Mouse (Mus musculus): ENCODE measurements around the gene Cyp2b9.
"Not testable (repeated sequence)": the region's sequence is repeated elsewhere in the genome, so short reads cannot be mapped to it uniquely, and the experiment has no call there.

Cyp2b9 gene

DNA sequence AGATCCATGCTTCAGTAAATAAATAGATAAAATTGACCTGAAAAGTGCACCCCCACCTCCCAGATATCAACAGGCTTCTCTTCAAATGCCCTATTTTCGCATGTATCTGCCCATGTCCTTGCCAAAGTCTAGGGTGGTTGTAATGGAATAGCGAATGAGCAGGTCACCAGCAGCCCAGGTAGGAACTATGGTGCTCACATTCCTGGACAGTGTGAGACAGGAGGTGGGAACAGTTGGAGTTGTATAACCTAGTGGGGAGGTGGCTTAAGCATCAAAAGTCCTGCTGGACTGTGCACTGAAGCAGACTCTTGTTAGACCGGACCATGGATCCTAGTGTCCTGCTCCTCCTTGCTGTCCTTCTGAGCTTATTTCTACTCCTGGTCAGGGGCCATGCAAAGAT lies at the start of gene Cyp2b9:
Gene Cyp2b9, plus strand, starts transcription at position 301 of the 400 bp plus-strand sequence.
- DNase-seq (ENCODE audit: low spot score in 2 of 2): not testable (repeated sequence)

DNA sequence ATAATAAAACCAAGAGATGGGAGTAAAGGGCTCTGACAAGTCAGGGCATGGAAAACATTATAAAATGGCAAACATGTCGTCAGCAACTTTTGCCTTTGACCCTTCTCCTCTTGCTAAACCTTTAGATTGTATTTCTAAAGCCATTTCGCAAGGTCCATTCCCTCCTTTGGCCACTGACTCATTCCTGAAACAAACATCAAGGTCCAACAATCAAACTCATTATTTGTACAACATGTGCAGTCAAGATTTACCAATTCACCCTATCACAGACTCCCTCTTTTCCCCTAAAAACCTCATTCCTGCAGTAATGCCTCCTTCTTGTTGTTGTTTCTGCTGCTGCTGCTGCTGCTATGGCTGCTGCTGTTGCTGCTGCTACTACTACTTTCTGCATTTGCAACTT lies 33.6 kb upstream of the Cyp2b9 start:
- not testable (repeated sequence) for DNase-seq (ENCODE audit: low spot score in 2 of 2)

DNA sequence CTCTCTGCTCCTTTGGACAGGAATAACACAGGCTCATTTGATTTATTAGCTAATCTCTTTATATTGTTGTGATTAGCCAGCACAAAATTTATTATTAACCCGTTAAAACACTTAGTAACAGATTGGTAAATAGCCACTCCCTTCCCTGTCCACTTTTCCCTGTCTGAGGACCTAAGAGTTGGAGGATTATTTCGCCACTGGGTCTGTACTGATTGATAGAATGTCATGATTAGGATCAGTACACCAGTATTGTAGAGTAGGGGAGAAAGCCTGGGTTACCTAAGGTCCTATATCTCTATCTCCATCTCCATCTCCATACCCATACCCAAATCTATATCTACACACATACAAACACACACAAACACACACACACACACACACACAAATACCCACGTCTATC lies 29.6 kb upstream of the Cyp2b9 start:
- not testable (repeated sequence) for DNase-seq (ENCODE audit: low spot score in 2 of 2)

DNA sequence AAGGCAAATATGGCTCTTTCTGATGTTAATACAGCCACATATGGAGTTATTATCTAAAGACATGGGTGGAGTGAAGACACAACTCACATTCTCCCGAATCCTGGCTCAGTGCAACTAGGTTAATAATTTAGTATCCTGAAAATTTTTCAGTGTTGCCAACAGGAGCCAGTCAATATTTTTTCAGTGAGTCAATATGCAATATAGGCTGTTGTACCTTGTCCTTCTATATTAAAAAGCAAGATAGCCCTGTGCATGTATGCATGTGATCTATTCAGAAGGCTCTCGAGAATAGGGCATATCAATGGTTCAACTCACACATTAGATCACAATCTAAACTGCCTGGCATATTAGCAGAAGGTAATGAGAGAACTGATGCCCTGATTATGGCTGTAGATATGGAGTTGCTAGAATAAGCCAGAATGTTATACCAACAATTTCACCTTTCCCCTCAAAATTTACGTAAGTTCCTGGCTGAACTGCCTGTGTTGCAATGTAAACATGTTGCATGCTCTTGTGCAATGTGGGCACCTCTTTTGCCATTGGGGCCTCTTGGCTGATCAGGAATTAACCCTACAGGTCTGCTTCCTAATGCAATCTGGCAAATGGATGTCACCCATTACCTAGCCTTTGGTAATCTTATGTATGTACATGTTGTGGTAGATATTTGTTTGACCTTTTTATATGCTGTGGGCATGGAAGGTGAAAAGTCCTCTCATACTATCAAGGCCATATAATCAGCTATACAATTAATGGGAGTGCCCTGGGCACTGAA lies 4.3 kb upstream of the Cyp2b9 start:
- not testable (repeated sequence) for DNase-seq (ENCODE audit: low spot score in 2 of 2)

DNA sequence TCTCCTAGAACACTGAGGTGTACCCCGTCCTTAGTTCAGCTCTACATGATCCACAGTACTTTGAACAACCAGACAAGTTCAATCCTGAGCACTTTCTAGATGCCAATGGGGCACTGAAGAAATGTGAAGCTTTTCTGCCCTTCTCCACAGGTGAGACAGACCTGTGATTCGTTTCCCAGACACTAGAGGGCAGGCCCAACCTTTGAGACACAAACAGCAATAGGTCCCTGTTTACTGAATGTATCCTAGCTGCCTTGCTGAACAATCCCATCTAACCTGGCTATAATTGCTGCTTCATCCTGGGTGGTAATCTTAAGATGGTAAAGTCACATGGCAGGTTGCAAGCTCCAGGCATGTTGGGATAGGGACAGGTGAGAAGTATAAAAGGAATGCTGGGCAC lies 27.9 kb downstream of the Cyp2b9 start:
- DNase-seq (ENCODE audit: low spot score in 2 of 2): no peak

DNA sequence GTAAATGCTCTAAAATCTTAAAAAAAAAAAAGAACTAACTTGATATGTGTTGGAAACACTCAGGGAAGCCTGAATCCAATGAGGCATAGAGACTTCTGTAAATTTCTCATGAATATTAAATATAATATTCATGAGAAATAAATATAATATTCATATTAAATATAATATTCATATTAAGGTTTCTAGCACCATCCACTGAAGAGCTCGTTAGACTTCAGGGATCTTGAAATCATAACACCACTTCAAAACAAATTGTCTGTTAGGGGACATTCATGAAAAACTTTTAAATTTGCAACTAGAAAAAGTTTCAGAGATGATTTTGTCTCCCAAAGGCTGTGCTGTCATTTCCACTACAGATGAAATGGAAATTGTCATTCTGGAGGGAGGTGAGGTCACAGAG lies 86.8 kb downstream of the Cyp2b9 start, which contains the start of gene Vmn1r184:
Gene Vmn1r184, plus strand, starts transcription at position 301 of the 400 bp plus-strand sequence.
- DNase-seq (ENCODE audit: low spot score in 2 of 2): not testable (repeated sequence)
